Mouse (Mus musculus): Measurements from ENCODE around the gene Cpne2.

DNA sequence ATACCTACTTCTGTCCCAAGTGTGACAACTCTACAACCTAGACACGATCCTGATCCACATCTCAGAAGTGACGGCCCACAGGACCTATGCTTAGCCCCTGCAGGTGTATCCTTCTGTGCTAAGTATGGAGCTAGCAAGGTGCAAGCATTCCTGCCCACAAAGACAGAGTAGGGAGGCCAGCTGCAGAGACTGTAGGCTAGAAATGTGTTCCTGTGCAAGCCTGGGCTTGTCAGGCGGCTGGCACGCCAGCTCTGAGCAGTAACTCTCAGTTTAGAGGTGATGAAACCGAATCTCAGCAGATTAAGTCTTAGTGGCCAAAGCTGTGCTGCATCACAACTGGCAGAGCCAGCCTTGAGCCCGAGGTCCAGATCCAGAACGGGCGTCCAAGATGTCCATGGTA lies 35.3 kb downstream of the Cpne2 start:
- TF ChIP-seq CTCF (conservative IDR thresholded peaks at IDR 0.05; ENCODE audit: low read length) (no peak), POU5F1 (IDR thresholded peaks at IDR 0.05; ENCODE audit: borderline replicate concordance, low read length) (no peak)

Measured in E14TG2a.4 (cell line).